Mouse (Mus musculus) olfactory bulb, adult 2 months (tissue): ENCODE data around the gene Daam1.

Experiments
- CTCF ChIP-seq: fragments of 200-500 bp; IDR thresholded peaks from 2 replicates; pipeline ENCODE4 v1.5.1; 2012; ENCODE audit warnings: low read depth, mild to moderate bottlenecking, low read length, moderate library complexity; ENCODE audit not compliant: insufficient read depth
- POLR2A ChIP-seq: fragments of 200-500 bp; IDR thresholded peaks from 2 replicates; pipeline ENCODE4 v1.6.1; 2012; ENCODE audit warnings: mild to moderate bottlenecking, low read depth, low read length, moderate library complexity; ENCODE audit not compliant: insufficient read depth

GRCm38 (mm10) chr12:71874984-71875383 is 44.1 kb downstream of the Daam1 start:
- TF ChIP-seq POLR2A: no peak
- no peak for TF ChIP-seq CTCF
